In the genomic region with DNA sequence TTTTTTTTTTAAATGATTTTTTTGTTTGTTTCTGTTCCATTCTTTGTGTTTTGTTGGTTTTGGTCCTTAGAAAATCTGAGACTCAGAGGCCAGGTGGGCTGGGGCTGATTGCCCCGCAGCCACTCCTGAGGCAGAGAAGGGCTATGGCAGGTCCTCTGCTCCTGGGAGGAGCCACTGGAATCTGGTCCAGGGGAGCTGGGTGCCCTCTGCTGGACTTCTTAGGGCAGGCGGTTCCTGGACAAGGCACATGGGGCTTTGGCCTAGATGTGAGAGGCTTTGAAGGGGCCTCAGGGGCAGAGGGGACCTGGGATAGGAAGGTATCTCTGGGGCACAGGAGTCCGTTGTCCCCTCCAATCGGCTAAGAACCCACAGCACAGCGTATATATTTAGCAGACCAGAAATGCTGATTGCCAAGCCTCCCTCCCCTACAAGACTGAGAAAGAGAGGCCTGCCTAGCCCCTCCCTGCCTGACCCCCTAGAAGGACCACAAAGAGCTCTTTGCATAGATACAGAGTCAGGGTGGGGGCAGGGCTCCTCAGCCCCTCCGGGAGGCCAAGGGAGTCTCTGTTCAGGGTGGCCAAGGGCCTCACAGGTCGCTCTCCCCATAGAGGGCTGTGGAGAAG, we compare ENCODE assay signal across 8 mouse cellular contexts. TPM values are rescaled to one million over a fixed set of nuclear protein-coding genes. Genes with fewer than 3 reads are reported as not detected.
DNase-seq lines count a peak whose midpoint lies in the region; ATAC-seq lines count a peak whose summit lies in the region.

No protein-coding gene starts in this region.

- no peak overlapping the region for H3K9ac ChIP-seq in limb, embryonic 13.5 days

- DNase-seq in CD4-positive, CD25-positive, alpha-beta regulatory T cell, adult 2 months (ENCODE audit: low read depth, low spot score), result peak; percentile 47
- DNase-seq in thymus, postnatal 0 days (ENCODE audit: low spot score), result peak; percentile 27
- no peak for DNase-seq in thymus, postnatal 25 days
- peak; percentile 60 to 61 for DNase-seq in heart, postnatal 36 days
- DNase-seq in naive thymus-derived CD4-positive, alpha-beta T cell, adult 2 months (ENCODE audit: low read depth), result peak; percentile 38

- no peak for ATAC-seq in CD4-positive, CD25-positive, alpha-beta regulatory T cell, adult 4 months
- peak; percentile 46; the same call in 1 of the 2 replicates for ATAC-seq in limb, embryonic 13.5 days (ENCODE audit: low FRiP score, low read depth)
- ATAC-seq in inflammation-experienced regulatory T-cells, adult 6 months, result no peak

- H3K4me2 ChIP-seq in limb, embryonic 13.5 days (replicated peaks), result no peak overlapping the region

- intact Hi-C loops in heart, postnatal 36 days (cut with DNase I), result loop anchor here (2.0 to 10.0 kb wide), 2 partner anchors 15 to 141 kb away; no protein-coding TSS in a partner anchor

- H3K27ac ChIP-seq in limb, embryonic 13.5 days, result peak overlapping the region; percentile 44; the same call in 1 of the 2 replicates

- H3K4me3 ChIP-seq in limb, embryonic 13.5 days, result no peak overlapping the region

- peaks cover 82% of the 10 kb centered on the region for H3K36me3 ChIP-seq in limb, embryonic 13.5 days

- peaks cover 30% of the 10 kb centered on the region for H3K27me3 ChIP-seq in limb, embryonic 13.5 days

- peaks cover 11% of the 10 kb centered on the region for H3K4me1 ChIP-seq in limb, embryonic 13.5 days

- no peaks in the 10 kb centered on the region for H3K9me3 ChIP-seq in limb, embryonic 13.5 days

- WGBS in limb, embryonic 13.5 days, result 50% methylated on average over 7 of the region's 7 CpGs

RNA-seq across cellular contexts. Expression of gene Capn12, which starts 12.5 kb away (rescaled TPM):
- polyA plus RNA-seq in CD4-positive, CD25-positive, alpha-beta regulatory T cell, adult 4 months (2017; shearing (Covaris generic)), result not detected
- 0.23 and 0.53 TPM in 2 replicates for polyA plus RNA-seq in thymus, postnatal 0 days (2015; fragmentation: Nextera tagmentation; extraction: Ambion mirVana)
- total RNA-seq in heart, postnatal 36 days (2021), result under 1 TPM; 0.19 to 0.27 TPM
- polyA plus RNA-seq in limb, embryonic 13.5 days (2015; fragmentation: Nextera tagmentation; extraction: Ambion mirVana), result 0.94 and 0.97 TPM in 2 replicates
- under 1 TPM in 1 of 3 experiments, not detected in 2; 0.15 TPM for polyA plus RNA-seq in inflammation-experienced regulatory T-cells, adult 6 months (2017; shearing (Covaris generic))

RNA-seq across cellular contexts. Expression of gene Lgals7, which starts 30.1 kb away (rescaled TPM):
- 1 to 10 TPM; 1.1 to 1.6 TPM for polyA plus RNA-seq in CD4-positive, CD25-positive, alpha-beta regulatory T cell, adult 4 months (2017; shearing (Covaris generic))
- polyA plus RNA-seq in thymus, postnatal 0 days (2015; fragmentation: Nextera tagmentation; extraction: Ambion mirVana), result 0.99 and 1.1 TPM in 2 replicates
- 1 to 10 TPM in 1 of 2 experiments, under 1 TPM in 1; 0.73 to 1.4 TPM for total RNA-seq in heart, postnatal 36 days (2021)
- 7.6 and 10.3 TPM in 2 replicates for polyA plus RNA-seq in limb, embryonic 13.5 days (2015; fragmentation: Nextera tagmentation; extraction: Ambion mirVana)
- 1 to 10 TPM in 1 of 3 experiments, under 1 TPM in 1, not detected in 1; 0.46 to 5.6 TPM for polyA plus RNA-seq in inflammation-experienced regulatory T-cells, adult 6 months (2017; shearing (Covaris generic))
